Mouse (Mus musculus) hindlimb bud, embryonic 11.5 days (tissue): Measurements from ENCODE around the gene Slc7a15.
A peak's percentile ranks its signal among the peaks of the same experiment; 100 is the strongest.

ENCODE experiments used
- DNase-seq: peaks from one replicate; pipeline ENCODE4 v3.0.0-alpha.2; 2012; ENCODE audit warnings: low read depth, low spot score; ENCODE audit errors: extremely low spot score

Gene Slc7a15

GRCm38 (mm10) chr12:8510317-8510988, 88.4 kb downstream of the Slc7a15 start:
- no peak for DNase-seq

GRCm38 (mm10) chr12:8509693-8510092, 89.2 kb downstream of the Slc7a15 start:
- DNase-seq = no peak

- no peak for DNase-seq
Observed at GRCm38 (mm10) chr12:8506954-8507707, 91.7 kb downstream of the Slc7a15 start.

- no peak for DNase-seq
Observed at GRCm38 (mm10) chr12:8504131-8504530, 94.7 kb downstream of the Slc7a15 start.

GRCm38 (mm10) chr12:8502546-8502945, 96.3 kb downstream of the Slc7a15 start:
- no peak for DNase-seq

GRCm38 (mm10) chr12:8501571-8502305, 97.1 kb downstream of the Slc7a15 start:
- no peak for DNase-seq

- no peak for DNase-seq
Observed at GRCm38 (mm10) chr12:8500597-8501570, 98.0 kb downstream of the Slc7a15 start.

GRCm38 (mm10) chr12:8499871-8500596, 98.8 kb downstream of the Slc7a15 start, which contains the start of gene Rhob:
Gene Rhob, minus strand, starts transcription at chr12:8500009.
- peak; percentile 67 for DNase-seq

- DNase-seq = no peak
Observed at GRCm38 (mm10) chr12:8499001-8499870, 99.6 kb downstream of the Slc7a15 start.

GRCm38 (mm10) chr12:8498591-8499000, 100.3 kb downstream of the Slc7a15 start:
- no peak for DNase-seq

- DNase-seq = no peak
Observed at GRCm38 (mm10) chr12:8498148-8498571, 100.7 kb downstream of the Slc7a15 start.

GRCm38 (mm10) chr12:8497314-8497706, 101.6 kb downstream of the Slc7a15 start:
- DNase-seq = no peak

- DNase-seq = no peak
Observed at GRCm38 (mm10) chr12:8496679-8497313, 102.1 kb downstream of the Slc7a15 start.

GRCm38 (mm10) chr12:8495881-8496678, 102.8 kb downstream of the Slc7a15 start:
- DNase-seq = no peak

- DNase-seq = no peak
Observed at GRCm38 (mm10) chr12:8494675-8495074, 104.2 kb downstream of the Slc7a15 start.

GRCm38 (mm10) chr12:8493386-8493785, 105.5 kb downstream of the Slc7a15 start:
- no peak for DNase-seq

- DNase-seq = no peak
Observed at GRCm38 (mm10) chr12:8489098-8489497, 109.8 kb downstream of the Slc7a15 start.

- no peak for DNase-seq
Observed at GRCm38 (mm10) chr12:8488652-8488980, 110.2 kb downstream of the Slc7a15 start.
